Mouse (Mus musculus): ENCODE measurements around the gene Slc5a4b.
A peak's percentile ranks its signal among the peaks of the same experiment; 100 is the strongest.

The Slc5a4b gene

GRCm38 (mm10) chr10:76045343-76045742 is 65.4 kb downstream of the Slc5a4b start:
- DNase-seq (ENCODE audit: low read depth, low spot score), result peak; percentile 73

DNA sequence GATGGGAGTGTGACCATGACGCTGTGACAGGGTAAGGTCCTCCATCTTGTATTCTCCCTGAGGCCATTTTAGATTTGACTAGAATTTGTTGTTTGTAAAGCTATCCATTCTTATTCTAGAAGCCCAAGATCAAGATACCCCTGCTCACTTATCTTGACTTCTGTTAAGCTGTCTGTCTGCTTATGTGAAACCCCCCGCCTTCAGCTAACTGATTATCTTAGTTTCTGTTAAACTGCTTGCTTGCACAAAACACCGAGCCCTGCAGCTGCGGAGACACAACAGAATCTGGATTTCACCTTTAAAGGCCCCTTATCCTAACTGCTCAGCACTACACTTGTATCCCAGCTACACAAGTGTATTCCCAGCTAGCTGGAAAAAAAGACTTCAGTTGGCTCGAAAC is 73.8 kb downstream of the Slc5a4b start:
- no peak for DNase-seq (ENCODE audit: low read depth, low spot score)

DNA sequence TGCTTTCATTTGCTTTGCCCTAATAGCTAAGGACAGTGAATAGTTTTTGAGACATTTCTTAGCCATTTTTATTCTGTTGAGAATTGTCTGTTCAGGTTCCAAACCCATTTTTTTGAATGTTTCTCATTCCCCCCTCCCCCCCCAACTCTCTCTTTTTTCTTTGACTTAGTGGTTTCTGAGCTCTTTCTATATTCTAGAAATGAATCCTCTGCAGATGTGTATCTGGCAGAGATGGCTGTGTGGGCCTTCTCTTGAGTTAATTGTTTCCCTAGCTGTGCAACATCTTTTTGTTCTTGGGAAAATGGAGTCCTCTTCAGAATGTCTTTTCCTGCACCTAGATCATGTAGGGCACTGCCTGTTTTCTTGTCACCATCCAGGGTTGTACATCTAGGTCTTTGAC is 75.5 kb downstream of the Slc5a4b start:
- no peak for DNase-seq (ENCODE audit: low read depth, low spot score)

- peak; percentile 53 for DNase-seq (ENCODE audit: low read depth, low spot score)
Observed at GRCm38 (mm10) chr10:76034001-76034600, 76.7 kb downstream of the Slc5a4b start.

GRCm38 (mm10) chr10:76033119-76033455 is 77.7 kb downstream of the Slc5a4b start:
- no peak for DNase-seq (ENCODE audit: low read depth, low spot score)

DNA sequence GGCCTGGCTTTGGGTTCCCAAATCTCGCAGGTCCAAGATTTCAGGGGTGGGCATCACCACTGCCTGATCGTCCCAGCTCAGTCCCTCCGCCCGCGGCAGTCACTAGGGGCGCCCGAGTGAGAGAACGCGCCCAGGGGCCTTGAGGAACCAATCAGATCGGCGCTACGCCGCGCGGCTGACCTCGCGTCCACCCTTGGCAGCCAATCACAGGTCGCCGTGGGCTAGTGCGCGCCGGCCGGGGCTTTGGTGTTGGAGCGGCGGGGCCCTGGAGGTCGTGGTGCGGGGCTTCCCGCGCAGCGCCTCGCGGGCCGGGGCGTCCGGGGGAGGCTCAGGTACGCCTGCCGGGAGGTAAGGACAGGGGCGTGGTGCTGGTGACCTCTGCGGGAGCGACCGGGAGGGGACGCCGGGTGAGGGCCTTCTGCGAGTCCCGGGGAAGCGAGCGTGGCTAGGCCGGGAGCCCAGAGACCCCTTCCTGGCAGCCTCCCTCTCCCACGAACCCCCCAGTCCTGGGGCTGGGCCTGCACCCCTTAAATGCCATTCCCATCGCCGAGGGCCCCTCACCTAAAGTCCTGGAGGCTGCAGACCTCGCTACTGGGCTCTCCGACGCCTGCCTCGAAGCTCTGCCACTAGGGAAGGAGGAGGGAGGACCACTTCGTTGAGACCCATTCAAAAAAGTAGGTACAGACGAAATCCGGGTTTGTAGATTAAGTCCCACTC is 78.2 kb downstream of the Slc5a4b start, which contains the start of gene Zfp280b:
Gene Zfp280b, plus strand, starts transcription at position 249 of the 717 bp plus-strand sequence.
- peak; percentile 99 for DNase-seq (ENCODE audit: low read depth, low spot score)

DNA sequence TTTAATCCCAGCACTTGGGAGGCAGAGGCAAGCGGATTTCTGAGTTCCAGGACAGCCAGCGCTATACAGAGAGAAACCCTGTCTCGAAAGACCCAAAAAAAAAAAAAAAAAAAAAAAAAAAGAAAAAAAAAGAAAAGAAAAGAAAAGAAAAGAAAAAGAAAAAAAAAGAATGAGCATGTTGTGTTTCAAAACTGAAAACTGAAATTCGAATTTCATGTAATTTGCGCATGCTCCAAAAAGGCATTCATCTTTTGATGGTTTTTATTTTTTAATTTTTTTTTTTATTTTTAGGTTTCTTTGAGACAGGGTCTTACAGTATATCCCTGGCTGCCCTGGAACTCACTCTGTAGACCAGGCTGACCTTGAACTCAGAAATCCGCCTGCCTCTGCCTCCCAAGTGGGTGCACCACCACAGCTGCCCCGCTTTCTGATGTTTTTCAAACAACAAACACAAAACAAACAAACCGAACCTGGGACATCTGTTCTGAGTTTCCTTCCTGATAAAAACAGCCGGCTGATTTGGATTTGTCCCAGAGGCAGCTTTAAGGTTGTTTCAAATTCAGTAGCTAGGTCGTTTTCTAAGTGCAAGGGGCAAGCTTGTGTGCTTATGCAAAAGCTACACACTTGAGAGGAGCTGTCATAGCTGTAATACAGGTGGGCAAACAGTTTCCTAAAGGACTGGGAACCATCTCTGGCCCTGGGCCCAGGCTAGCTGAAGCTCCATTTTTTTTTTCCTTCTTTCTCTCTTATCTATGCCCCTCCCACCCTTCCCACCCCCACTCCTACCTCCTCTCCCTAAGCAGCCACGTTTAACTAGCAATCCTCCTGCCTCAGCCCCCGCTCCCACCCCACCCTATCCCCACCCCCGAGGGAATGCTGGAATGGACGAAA is 79.0 kb downstream of the Slc5a4b start:
- no peak for DNase-seq (ENCODE audit: low read depth, low spot score)

GRCm38 (mm10) chr10:76030496-76030895 is 80.3 kb downstream of the Slc5a4b start:
- DNase-seq (ENCODE audit: low read depth, low spot score), result peak; percentile 87

DNA sequence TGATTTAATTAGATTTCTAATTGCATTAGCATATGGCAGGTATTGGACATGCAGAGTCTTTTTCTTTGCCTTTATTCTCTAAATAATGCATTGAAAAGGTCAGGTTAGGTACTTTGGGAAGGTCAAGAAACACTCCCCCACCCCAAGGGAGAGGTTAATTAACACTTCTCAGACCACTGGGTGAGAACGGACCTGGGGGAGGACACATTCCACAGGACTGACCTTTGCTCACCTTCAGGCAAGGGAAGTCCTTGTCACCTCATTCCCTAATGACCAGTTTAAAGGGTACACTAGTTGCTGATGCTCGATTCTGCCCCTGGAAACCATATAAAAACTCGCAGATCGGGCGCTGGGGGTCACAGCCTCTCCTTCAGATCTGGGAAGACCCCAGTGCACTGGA is 81.5 kb downstream of the Slc5a4b start:
- DNase-seq (ENCODE audit: low read depth, low spot score), result no peak

- DNase-seq (ENCODE audit: low read depth, low spot score), result peak; percentile 57
Observed at GRCm38 (mm10) chr10:76028396-76028795, 82.4 kb downstream of the Slc5a4b start.

GRCm38 (mm10) chr10:76028016-76028366 is 82.8 kb downstream of the Slc5a4b start:
- peak; percentile 83 for DNase-seq (ENCODE audit: low read depth, low spot score)

DNA sequence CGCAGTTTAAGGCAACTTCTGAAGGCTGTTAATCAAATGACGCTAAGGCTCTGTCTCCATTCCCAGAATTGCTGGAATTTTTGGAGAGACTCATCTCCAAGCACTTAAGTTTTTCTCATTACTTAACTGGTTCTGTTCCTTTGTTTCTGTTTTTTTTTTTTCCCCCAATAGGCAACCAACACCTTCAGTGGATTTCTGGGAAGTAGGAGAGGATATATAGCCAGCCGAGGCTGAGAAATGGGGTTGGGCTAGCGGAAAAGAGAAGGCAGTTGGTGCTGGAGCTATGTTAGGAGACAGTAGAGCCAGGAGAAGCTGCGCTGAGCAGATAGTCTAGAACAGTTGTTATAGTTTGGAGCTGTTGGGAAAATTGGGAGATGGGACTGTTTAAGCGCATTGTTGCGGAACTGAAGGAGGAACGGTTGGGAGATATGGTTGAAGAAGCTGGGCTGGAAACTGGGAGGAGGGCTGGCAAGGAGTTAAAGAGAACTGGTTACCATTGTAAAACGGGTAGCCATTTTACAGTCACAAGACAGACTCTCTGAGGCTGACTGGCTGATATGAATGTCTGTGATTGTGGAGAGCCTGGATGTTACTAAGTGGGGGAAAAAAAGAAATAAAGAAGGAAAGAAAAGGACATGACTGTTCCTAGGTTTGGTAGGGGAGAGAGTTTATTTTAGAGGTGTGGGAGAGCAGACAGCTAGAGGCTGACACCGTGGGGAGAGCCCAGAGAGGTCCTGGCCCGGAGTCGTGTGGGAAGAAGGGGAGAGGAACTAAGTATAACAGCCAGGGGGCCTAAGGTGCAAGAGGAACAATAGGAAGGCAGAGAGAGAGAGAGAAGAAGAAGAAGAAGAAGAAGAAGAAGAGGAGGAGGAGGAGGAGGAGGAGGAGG is 83.4 kb downstream of the Slc5a4b start:
- peak; percentile 73 for DNase-seq (ENCODE audit: low read depth, low spot score)

DNA sequence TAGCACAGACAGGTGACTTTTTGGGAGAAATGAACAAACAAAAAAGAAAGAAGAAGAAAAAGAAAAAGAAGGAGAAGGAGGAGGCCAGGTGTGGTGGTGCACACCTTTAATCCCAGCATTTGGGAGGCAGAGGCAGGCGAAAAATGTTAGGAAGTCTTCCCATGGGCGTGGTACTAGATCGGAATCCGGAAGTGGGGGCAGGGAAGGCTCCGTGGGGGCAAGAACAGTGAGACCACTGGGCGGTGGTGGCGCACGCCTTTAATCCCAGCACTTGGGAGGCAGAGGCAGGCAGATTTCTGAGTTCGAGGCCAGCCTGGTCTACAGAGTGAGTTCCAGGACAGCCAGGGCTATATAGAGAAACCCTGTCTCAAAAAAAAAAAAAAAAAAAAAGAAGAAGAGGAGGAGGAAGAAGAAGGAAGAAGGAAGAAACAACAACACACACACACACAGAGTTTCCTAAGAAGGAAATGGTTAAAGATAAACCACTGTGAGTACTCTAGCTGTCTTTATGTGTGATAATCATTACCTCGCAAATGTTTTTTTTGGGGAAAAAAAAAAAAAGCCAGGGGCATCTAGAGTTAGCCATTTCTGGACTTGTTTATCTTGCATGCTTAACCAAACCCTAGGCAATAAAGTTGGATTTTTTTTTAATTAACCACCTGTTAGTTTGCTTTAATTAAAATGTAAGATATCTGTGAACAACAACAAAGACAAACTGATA is 85.1 kb downstream of the Slc5a4b start:
- DNase-seq (ENCODE audit: low read depth, low spot score), result peak; percentile 91

DNA sequence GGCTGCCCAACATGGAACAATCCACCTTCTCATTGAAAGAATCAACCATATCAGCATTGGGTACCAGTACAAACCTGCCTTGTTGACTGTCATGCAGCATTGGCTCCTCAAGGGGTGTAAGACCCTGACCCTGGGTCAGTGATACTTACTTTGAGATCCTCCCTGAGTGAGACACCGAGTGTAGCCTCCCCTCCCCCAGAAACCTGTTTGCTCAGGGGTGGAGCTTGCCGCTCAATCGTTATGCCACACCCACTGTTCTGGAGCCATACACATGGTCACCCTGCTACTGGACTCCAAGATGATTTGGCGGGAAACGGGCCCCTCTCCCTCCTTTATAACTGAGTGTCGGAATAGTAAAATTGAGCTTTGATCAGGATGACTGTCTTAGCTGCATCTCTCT is 86.8 kb downstream of the Slc5a4b start:
- peak; percentile 77 for DNase-seq (ENCODE audit: low read depth, low spot score)

GRCm38 (mm10) chr10:76021728-76022127 is 89.0 kb downstream of the Slc5a4b start:
- no peak for DNase-seq (ENCODE audit: low read depth, low spot score)

- no peak for DNase-seq (ENCODE audit: low read depth, low spot score)
Observed at GRCm38 (mm10) chr10:76016886-76017285, 93.9 kb downstream of the Slc5a4b start.

GRCm38 (mm10) chr10:76012922-76013321 is 97.8 kb downstream of the Slc5a4b start:
- DNase-seq (ENCODE audit: low read depth, low spot score), result no peak

DNA sequence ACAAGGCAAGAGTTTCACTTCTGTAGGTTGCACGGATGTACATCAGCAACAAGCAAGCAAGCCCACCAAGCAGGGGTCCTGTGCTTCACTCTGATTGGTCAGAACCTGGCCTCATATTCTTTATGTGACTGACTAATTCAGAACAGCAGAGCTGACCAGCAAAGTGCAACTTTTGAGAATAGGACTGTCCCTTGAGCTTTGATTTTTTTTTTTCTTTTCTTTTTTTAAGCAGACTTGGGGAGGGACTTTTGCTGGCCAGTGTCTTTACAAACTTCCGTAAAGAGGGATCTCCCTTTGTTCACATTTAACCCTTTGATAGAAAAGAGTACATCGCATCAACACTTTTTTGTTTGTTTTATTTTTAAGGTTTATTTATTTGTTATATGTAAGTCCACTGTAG is 100.9 kb downstream of the Slc5a4b start:
- DNase-seq (ENCODE audit: low read depth, low spot score), result no peak
